Mouse (Mus musculus): ENCODE results near the gene Rnaseh2a. TPM values are rescaled to one million over a fixed set of nuclear protein-coding genes. Genes with fewer than 3 reads are reported as not detected.

Rnaseh2a gene
- total and polyA plus RNA-seq, 3 experiments: 71.6 to 115 (median 83.1) TPM

GRCm38 (mm10) chr8:84907493-84907892 is 62.1 kb downstream of the Rnaseh2a start:
- H3K36me3 ChIP-seq (replicated peaks in 1 of 2; ENCODE audit: control insufficient read depth in 1 of 2, insufficient read depth in 1 of 2, low read length in 1 of 2): peaks cover 7 to 30% of the 10 kb centered on the region in 2 experiments
- H3K79me2 ChIP-seq (replicated peaks; ENCODE audit: control insufficient read depth, extremely low read depth, insufficient read depth, poor library complexity, severe bottlenecking): no peaks in the 10 kb centered on the region
- no peak for DNase-seq (ENCODE audit: extremely low read depth)
- H3K4me3 ChIP-seq (replicated peaks in 1 of 3; ENCODE audit: low read depth in 2 of 3, low read length in 2 of 3, poor library complexity in 1 of 3): no peak overlapping the region
- H3K4me1 ChIP-seq (ENCODE audit: control insufficient read depth in 1 of 2, insufficient read depth in 2 of 2): peaks cover 8 to 21% of the 10 kb centered on the region in 2 experiments
- no peak overlapping the region for H3K4me2 ChIP-seq (ENCODE audit: insufficient read depth, low read depth, poor library complexity, severe bottlenecking)
- H3K9ac ChIP-seq (ENCODE audit: insufficient read depth, low read depth): no peak overlapping the region
- TF ChIP-seq CHD1 (IDR thresholded peaks at IDR 0.05; ENCODE audit: low read depth, low read length) (no peak), MEF2A (IDR thresholded peaks at IDR 0.05; ENCODE audit: borderline replicate concordance, low read depth, low read length) (no peak), EP300 (IDR thresholded peaks at IDR 0.05; ENCODE audit: low read length) (no peak), USF2 (conservative IDR thresholded peaks at IDR 0.05; ENCODE audit: low read depth, low read length) (no peak), MAFK (IDR thresholded peaks at IDR 0.05; ENCODE audit: insufficient replicate concordance, low read length) (no peak), MXI1 (IDR thresholded peaks at IDR 0.05; ENCODE audit: low read depth, low read length) (no peak), SIN3A (IDR thresholded peaks at IDR 0.05; ENCODE audit: low read length) (no peak), TCF12 (IDR thresholded peaks at IDR 0.05; ENCODE audit: low read depth, low read length) (no peak), MAX (IDR thresholded peaks at IDR 0.05; ENCODE audit: low read length) (no peak), MYC (IDR thresholded peaks at IDR 0.05; ENCODE audit: low read depth, low read length) (no peak), ZMIZ1 (IDR thresholded peaks at IDR 0.05; ENCODE audit: low read depth, low read length) (no peak), PAX5 (IDR thresholded peaks at IDR 0.05; ENCODE audit: low read length) (no peak), E2F4 (IDR thresholded peaks at IDR 0.05; ENCODE audit: insufficient replicate concordance, low read depth, low read length) (no peak), KAT2A (IDR thresholded peaks at IDR 0.05; ENCODE audit: insufficient replicate concordance, low read length) (no peak)
- H3K9me3 ChIP-seq (replicated peaks; ENCODE audit: low read length): peaks cover 4% of the 10 kb centered on the region
- H3K27ac ChIP-seq (ENCODE audit: insufficient read depth, low read depth): no peak overlapping the region
- peaks cover 10% of the 10 kb centered on the region for H3K27me3 ChIP-seq (replicated peaks)
- in situ Hi-C loops (cut with MboI; ENCODE audit: low pct_ligation_motif_present, low pct_unique_long_range_greater_than_20kb, low sequenced_read_pairs) (no loop called here), dilution Hi-C loops (cut with MboI; ENCODE audit: extremely low pct_ligation_motif_present, extremely low pct_unique_long_range_greater_than_20kb, low sequenced_read_pairs) (no loop called here)

DNA sequence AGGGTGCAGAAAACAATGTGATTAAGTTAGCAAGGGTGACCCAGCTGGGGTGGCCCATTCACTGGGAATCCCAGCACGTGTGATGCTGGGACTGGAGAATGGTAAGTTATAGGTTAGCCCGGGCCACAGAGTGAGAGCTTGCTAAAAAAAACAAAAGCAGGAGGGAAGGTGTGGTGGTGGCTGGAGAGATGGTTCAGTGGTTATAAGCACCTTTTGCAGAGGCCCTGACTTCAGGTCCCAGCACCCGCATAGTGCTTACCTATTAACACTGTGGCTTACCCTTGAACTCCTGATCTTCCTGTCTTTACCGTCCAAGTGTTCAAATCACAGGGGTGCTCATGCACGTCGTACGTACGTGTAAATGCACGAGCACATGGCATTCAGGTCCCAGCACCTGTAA is 62.5 kb downstream of the Rnaseh2a start:
- TF ChIP-seq ZNF384 (IDR thresholded peaks at IDR 0.05; ENCODE audit: low read depth, low read length) (no peak), RCOR1 (conservative IDR thresholded peaks at IDR 0.05; ENCODE audit: low read depth, low read length) (no peak), ELF1 (IDR thresholded peaks at IDR 0.05; ENCODE audit: low read depth, low read length) (no peak), CHD1 (IDR thresholded peaks at IDR 0.05; ENCODE audit: low read depth, low read length) (no peak), E2F4 (IDR thresholded peaks at IDR 0.05; ENCODE audit: insufficient replicate concordance, low read depth, low read length) (no peak), MAX (IDR thresholded peaks at IDR 0.05; ENCODE audit: low read length) (no peak), GABPA (IDR thresholded peaks at IDR 0.05; ENCODE audit: insufficient replicate concordance, low read depth, low read length) (no peak), NELFE (IDR thresholded peaks at IDR 0.05; ENCODE audit: low read depth, low read length) (no peak), KAT2A (IDR thresholded peaks at IDR 0.05; ENCODE audit: insufficient replicate concordance, low read length) (no peak), JUN (IDR thresholded peaks at IDR 0.05; ENCODE audit: insufficient read depth, low read depth, low read length) (no peak), BHLHE40 (IDR thresholded peaks at IDR 0.05; ENCODE audit: low read depth, low read length) (no peak), MAFK (IDR thresholded peaks at IDR 0.05; ENCODE audit: insufficient replicate concordance, low read length) (no peak), USF2 (conservative IDR thresholded peaks at IDR 0.05; ENCODE audit: low read depth, low read length) (no peak), NRF1 (IDR thresholded peaks at IDR 0.05; ENCODE audit: low read depth, low read length) (no peak), TBP (conservative IDR thresholded peaks at IDR 0.05; ENCODE audit: low read depth, low read length) (no peak)
- Histone ChIP-seq H3K36me3 (replicated peaks in 1 of 2; ENCODE audit: control insufficient read depth in 1 of 2, insufficient read depth in 1 of 2, low read length in 1 of 2) (peaks cover 7 to 25% of the 10 kb centered on the region in 2 experiments), H3K79me2 (replicated peaks; ENCODE audit: control insufficient read depth, extremely low read depth, insufficient read depth, poor library complexity, severe bottlenecking) (no peaks in the 10 kb centered on the region), H3K27ac (ENCODE audit: insufficient read depth, low read depth) (no peak overlapping the region), H3K27me3 (replicated peaks) (peaks cover 14% of the 10 kb centered on the region), H3K4me1 (ENCODE audit: control insufficient read depth in 1 of 2, insufficient read depth in 2 of 2) (peaks cover 8 to 25% of the 10 kb centered on the region in 2 experiments), H3K4me2 (ENCODE audit: insufficient read depth, low read depth, poor library complexity, severe bottlenecking) (no peak overlapping the region), H3K9ac (ENCODE audit: insufficient read depth, low read depth) (no peak overlapping the region), H3K9me3 (replicated peaks; ENCODE audit: low read length) (no peaks in the 10 kb centered on the region), H3K4me3 (replicated peaks in 1 of 3; ENCODE audit: low read depth in 2 of 3, low read length in 2 of 3, poor library complexity in 1 of 3) (no peak overlapping the region)
- dilution Hi-C loops (cut with MboI; ENCODE audit: extremely low pct_ligation_motif_present, extremely low pct_unique_long_range_greater_than_20kb, low sequenced_read_pairs) (no loop called here), in situ Hi-C loops (cut with MboI; ENCODE audit: low pct_ligation_motif_present, low pct_unique_long_range_greater_than_20kb, low sequenced_read_pairs) (no loop called here)
- DNase-seq (ENCODE audit: extremely low read depth): no peak

Data from CH12.LX (cell line).